Mouse (Mus musculus): ENCODE data around the gene Pfdn6. TPM values are rescaled to one million over a fixed set of nuclear protein-coding genes. Genes with fewer than 3 reads are reported as not detected.
"Not testable (repeated sequence)": the region's sequence is repeated elsewhere in the genome, so short reads cannot be mapped to it uniquely, and the experiment has no call there.

The Pfdn6 gene
- polyA plus RNA-seq, 2 experiments from 2014 or later, result 121 to 141 TPM

DNA sequence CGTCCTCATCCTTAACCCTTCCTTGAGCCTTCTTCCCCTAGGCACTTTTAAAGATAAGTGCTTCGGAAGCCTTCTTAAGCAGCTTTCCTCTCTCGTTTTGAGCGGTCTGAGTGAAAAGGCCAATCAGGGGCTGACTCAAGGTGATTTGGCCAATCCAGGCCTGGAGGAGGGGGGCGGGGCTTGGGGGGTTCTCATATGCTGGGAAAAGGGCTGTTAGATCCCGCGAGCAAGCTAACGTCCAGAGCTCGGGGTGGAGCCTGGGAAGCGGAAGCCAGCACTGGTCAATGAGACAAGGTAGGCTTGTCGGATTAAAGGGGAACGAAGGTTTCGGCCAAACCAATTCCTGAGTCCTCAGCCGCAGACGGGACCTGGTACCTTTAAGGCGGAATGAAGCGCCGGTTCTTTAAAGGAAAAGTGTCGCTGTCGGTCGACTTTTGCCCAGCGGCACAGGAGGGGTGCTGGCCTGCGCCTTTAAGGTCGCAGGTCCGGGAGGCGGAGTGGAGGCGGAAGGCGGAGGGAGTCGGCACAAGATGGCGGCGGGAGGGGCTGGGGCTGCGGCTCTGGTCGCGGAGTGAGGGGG, 24.4 kb downstream of the Pfdn6 start, which contains the start of the genes Tapbp and Zbtb22:
TSS of gene Tapbp (plus strand) at position 229 of the 580 bp plus-strand sequence.
TSS of gene Zbtb22 (plus strand) at position 234 of the 580 bp plus-strand sequence.
- peak; percentile 70 for ATAC-seq

GRCm38 (mm10) chr17:33914969-33915391, 25.2 kb downstream of the Pfdn6 start:
- ATAC-seq, result no peak

GRCm38 (mm10) chr17:33913905-33914304, 26.2 kb downstream of the Pfdn6 start:
- no peak for ATAC-seq

GRCm38 (mm10) chr17:33913264-33913663, 26.9 kb downstream of the Pfdn6 start:
- ATAC-seq, result no peak

DNA sequence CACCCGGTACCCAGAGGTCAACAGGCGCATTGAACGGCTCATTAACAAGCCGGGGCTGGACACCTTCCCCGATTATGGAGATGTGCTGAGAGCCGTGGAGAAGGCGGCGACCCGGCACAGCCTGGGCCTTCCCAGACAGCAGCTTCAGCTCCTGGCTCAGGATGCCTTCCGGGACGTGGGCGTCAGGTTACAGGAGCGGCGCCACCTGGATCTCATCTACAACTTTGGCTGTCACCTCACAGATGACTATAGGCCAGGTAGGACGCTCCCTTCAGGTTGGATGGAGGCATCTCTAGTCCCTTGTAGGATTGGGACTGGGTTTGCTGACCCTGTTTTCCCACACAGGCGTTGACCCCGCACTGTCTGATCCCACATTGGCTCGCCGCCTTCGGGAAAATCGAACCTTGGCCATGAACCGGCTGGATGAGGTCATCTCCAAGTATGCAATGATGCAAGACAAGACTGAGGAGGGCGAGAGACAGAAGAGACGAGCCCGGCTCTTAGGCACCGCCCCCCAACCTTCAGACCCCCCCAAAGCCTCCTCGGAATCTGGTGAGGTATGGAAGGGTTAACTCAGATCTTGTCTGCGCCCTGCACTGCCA, 28.2 kb downstream of the Pfdn6 start:
- no peak for ATAC-seq

GRCm38 (mm10) chr17:33911052-33911812, 28.9 kb downstream of the Pfdn6 start:
- no peak for ATAC-seq

GRCm38 (mm10) chr17:33910346-33911051, 29.6 kb downstream of the Pfdn6 start:
- ATAC-seq, result no peak

DNA sequence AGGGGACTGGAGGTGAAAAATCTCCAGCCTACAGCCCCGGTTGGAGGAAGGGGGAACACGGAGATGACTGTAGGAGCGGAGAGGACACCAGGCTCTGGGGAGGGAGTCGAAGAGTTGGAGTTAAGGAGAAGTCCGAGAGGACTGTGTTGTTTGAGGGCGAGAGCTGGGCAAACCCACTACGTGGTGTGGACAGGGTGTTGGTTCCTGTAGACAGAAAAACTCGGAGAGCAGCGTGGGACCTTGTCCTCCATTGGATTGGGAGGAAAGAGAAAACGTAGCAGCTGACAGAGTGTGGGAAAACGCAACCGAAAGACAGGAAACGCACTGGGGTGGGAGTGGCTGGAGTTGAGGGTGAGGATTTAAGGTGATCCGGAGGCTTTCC, 30.3 kb downstream of the Pfdn6 start:
- peak; percentile 10 for ATAC-seq

DNA sequence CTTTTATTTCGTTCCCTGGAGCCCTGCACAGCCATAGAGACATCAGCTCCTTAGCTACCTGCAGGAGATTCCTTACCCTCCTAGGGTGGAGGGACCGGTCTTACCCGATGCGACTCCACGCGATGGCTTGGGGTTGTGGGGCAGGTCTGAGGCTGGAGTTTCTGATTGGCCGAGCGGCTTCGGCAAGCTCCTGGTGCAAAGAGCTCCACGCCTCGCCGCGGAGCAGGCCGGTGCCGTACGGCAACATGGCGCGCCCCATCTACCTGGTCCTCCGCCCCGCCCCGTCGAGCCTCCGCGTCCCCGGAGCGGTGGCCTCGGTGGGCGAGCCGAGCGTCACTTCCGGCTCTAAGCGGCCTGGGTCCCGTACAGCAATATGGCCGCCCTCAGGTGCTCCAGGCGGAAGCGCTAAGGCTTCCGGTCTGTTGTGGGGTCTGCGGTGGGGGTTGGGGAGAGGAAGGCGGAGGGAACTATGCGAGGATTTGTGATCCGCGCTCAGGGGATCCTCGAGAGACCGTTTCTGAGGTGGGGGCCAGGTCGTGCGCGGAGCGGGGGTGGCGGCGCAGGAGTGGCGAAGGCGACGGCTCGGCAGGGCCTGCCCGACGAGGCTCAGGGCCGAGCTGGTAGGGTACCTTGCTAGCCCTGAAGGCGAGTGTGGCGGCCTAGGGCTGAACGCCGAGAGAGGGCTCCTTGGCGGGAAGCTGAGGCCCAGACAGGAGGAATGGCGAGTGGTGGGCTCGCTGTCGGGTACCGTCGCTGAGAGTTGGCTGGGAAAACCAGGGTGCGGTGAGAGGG, 30.9 kb downstream of the Pfdn6 start, which contains the start of gene Daxx:
TSS of gene Daxx (plus strand) at position 338 of the 792 bp plus-strand sequence.
- peak; percentile 88 for ATAC-seq

DNA sequence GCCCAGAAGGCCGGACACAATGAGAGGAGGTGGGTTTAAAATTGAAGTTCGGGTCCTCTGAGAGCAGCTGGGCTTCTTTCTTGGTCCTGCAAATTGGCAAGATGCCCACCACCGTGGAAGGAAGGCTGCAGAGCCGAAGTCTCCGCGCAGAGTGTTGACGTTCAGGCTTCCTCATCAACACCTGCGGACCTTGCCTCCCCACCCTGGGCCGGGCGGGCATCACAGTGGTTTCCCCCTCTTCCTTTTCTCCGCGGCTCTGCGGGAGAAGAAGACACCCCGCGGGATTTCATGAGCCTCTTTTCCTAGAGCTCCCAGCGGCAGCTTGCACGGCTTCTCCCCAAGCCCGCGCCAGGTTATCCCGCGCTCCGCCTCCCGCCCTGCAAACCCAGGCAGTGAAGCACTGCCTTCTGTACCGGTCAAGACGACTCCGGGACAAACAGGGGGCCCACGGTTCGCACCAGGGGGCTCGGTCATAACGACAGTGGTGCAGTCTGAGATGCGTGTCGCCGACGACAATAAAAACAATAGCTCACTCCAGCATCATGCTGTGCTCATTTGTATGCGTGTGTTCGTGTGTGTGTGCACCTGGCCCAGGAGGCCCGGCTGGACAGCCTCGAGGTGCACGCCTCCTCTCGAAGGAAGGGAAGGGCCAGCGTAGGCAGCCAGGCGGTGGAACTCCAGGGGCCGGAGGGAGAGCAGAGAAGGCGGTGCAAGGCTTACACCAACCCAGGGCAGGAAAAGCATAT, 31.6 kb downstream of the Pfdn6 start:
- ATAC-seq, result no peak

- not testable (repeated sequence) for ATAC-seq
Measured at GRCm38 (mm10) chr17:33904835-33905234, 35.3 kb downstream of the Pfdn6 start, which contains the start of gene Platr17. Gene Platr17 (plus strand): TSS chr17:33905135.

DNA sequence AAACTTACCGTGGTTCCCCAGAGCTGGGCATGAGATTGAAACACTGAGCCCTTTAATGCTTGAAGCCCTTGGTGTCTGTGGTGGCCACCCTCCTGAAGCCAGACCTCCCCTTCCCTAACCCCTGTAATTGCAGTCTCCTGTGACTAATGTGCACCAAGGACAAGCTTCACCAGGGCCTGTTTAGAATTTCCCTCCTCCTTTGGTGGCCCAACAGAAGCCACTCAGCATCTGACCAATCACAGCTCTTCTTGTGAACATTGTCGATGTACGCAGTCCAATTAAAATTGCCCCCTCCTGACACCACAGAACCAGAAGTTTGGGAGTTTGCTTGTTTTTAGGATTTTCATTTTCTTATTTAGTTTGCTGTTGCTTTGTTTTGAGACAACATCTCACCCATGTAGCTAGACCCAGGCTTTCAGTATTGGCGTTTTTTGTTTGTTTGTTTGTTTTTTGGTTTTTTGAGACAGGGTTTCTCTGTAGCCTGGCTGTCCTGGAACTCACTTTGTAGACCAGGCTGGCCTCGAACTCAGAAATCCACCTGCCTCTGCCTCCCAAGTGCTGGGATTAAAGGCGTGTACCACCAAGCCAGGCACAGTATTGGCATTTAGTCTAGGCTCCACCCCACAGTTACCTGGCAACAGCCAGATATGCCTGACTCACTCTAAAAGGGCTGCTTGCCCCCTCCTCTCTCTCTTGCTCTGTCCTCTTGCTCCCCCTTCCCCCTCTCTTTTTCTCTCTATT, 36.1 kb downstream of the Pfdn6 start:
- ATAC-seq, result not testable (repeated sequence)

DNA sequence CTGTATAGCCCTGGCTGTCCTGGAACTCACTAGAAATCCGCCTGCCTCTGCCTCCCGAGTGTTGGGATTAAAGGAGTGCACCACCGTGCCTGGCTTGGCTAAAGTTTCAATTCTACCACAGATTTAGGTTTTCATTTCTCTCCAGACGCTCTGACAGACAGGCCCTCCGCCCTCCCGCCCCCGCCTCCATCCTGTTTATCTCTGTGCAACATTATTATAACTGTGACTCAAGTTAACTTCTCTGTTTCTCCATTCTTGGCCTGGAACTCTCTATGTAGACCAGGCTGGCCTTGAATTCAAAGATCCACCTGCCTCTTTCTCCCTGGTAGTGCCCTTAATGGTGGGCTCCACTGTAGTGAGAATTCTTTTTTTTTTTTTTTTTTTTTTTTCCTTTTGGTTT, 37.7 kb downstream of the Pfdn6 start:
- ATAC-seq, result peak; percentile 84

DNA sequence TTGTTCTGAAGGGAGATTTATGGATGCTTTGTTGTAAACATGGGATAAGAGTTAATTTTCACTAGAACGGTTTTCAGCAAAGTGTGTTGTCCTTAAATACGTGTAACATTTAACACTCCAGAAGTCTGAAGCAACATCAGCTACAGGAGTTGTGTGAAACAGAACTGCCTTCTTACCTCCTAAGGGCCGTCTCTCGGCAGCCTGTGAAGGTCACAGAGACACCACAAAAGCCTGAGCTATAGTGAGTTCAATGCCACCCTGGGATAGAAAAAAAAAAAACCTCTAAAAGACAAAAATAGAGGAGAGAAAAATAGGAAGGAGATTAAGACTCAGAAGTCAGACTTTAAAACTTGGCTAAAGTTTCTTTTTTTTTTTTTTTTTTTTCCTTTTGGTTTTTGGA, 38.1 kb downstream of the Pfdn6 start:
- no peak for ATAC-seq

GRCm38 (mm10) chr17:33901653-33902052, 38.5 kb downstream of the Pfdn6 start:
- no peak for ATAC-seq

DNA sequence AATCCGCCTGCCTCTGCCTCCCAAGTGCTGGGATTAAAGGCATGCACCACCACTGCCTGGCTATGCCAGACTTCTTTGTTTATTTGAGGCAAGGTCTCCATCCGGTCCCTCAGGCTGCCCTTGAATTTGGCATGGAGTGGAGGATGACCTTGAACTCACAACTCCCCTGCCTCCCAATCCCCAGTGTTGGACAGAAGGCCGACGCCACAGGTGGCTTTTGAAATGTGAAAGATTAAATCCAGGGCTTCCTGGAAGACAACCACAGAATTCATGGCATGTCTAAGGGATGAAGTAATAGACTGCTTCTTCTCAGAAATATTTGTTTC, 39.2 kb downstream of the Pfdn6 start:
- no peak for ATAC-seq

GRCm38 (mm10) chr17:33900281-33900988, 39.7 kb downstream of the Pfdn6 start:
- no peak for ATAC-seq

DNA sequence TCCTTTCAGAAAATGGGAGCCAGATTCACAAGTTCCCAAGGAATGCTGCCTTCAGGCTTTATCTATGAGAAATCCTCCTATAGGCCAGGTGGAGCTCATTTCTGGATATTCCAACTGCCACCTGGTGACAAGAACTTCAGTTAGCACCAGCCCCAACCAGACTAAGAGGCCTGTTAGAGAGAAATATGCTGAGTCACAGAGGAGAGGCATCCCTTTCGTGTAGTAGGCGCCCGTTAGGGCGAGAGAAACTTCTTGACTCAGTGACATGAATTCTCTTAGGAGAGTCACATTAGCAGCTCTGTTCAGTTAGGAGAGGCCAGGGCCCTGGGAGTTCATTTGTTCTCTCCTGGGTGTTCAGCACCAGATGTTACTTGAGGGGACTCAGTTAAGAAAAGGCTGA, 40.5 kb downstream of the Pfdn6 start:
- no peak for ATAC-seq

DNA sequence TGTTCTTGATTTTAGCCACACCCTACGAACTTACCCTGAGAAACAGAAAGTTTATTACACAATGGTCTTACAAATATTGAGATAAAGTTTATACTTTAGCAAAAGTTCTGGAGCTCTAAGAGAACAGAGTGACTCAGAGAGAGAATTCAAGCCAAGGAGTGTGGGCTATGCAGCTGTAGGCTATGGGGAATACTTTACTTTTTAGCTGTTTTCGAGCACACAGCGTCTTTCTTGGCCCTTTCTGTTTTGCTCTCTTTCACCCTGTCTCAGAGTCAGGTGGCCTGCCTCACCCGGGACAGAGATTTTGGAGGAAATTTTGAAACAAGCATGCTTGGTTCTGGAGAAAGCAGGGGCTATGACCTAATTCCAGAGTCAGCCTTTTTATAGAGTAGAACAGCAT, 42.0 kb downstream of the Pfdn6 start:
- not testable (repeated sequence) for ATAC-seq

Data from CD4-positive, CD25-positive, alpha-beta regulatory T cell, adult 4 months (primary cell).